Mouse (Mus musculus) ES-Bruce4 (cell line): ENCODE results near the gene Tex14.

Experiments
- CTCF ChIP-seq: IDR thresholded peaks from one replicate; pipeline ENCODE4 v1.8.1; 2011; ENCODE audit warnings: low read depth, low read length
- EP300 ChIP-seq: IDR thresholded peaks from 2 replicates; pipeline ENCODE4 v1.6.1; 2011; ENCODE audit warnings: low read depth, low read length; ENCODE audit not compliant: insufficient read depth
- POLR2A ChIP-seq: IDR thresholded peaks from one replicate; pipeline ENCODE4 v1.8.1; 2011; ENCODE audit warnings: low read length; ENCODE audit not compliant: insufficient read depth

GRCm38 (mm10) chr11:87421760-87422201 lies 16.9 kb downstream of the Tex14 start:
- TF ChIP-seq CTCF (no peak), EP300 (no peak), POLR2A (no peak)
